Mouse (Mus musculus) CH12.LX (cell line): ENCODE measurements at regions not wholly inside any gene's neighbourhood (a gene's known extent, or its start where the extent isn't known, plus 50 kb on each side); places are given as distances from the start of the nearest gene placed in this dataset.

Experiments used
- BHLHE40 ChIP-seq: IDR thresholded peaks from 2 replicates; pipeline ENCODE4 v1.6.1; 2011; ENCODE audit warnings: mild to moderate bottlenecking, low read depth, low read length, improper control_type of control experiment
- CTCF ChIP-seq, 2 experiments: IDR thresholded peaks in 1 of 2; conservative IDR thresholded peaks in 1 of 2; 2 replicates each; pipeline ENCODE4 v1.5.1; 2011 to 2012; ENCODE audit warnings: low read depth in 2 of 2, low read length in 2 of 2, improper control_type of control experiment in 1 of 2, inconsistent platforms in 1 of 2, mild to moderate bottlenecking in 1 of 2, moderate library complexity in 1 of 2
- ETS1 ChIP-seq: conservative IDR thresholded peaks from 2 replicates; pipeline ENCODE4 v1.6.1; 2012; ENCODE audit warnings: low read depth, mild to moderate bottlenecking, inconsistent platforms, low read length, improper control_type of control experiment, moderate library complexity
- MAZ ChIP-seq: IDR thresholded peaks from 2 replicates; pipeline ENCODE4 v1.6.1; 2012; ENCODE audit warnings: low read depth, mild to moderate bottlenecking, inconsistent platforms, low read length, improper control_type of control experiment, moderate library complexity
- POLR2AphosphoS2 ChIP-seq: IDR thresholded peaks from 2 replicates; pipeline ENCODE4 v1.6.1; 2011; ENCODE audit warnings: low read depth, low read length, improper control_type of control experiment
- TBP ChIP-seq: conservative IDR thresholded peaks from 2 replicates; pipeline ENCODE4 v1.6.1; 2011; ENCODE audit warnings: low read depth, low read length, improper control_type of control experiment
- TCF12 ChIP-seq: IDR thresholded peaks from 2 replicates; pipeline ENCODE4 v1.6.1; 2014; ENCODE audit warnings: low read depth, mild to moderate bottlenecking, inconsistent platforms, low read length, improper control_type of control experiment
- UBTF ChIP-seq: IDR thresholded peaks from 2 replicates; pipeline ENCODE4 v1.6.1; 2012; ENCODE audit warnings: low read depth, mild to moderate bottlenecking, inconsistent platforms, low read length, improper control_type of control experiment, moderate library complexity
- USF1 ChIP-seq: IDR thresholded peaks from 2 replicates; pipeline ENCODE4 v1.6.1; 2014; ENCODE audit warnings: low read depth, mild to moderate bottlenecking, inconsistent platforms, low read length, improper control_type of control experiment
- USF2 ChIP-seq: conservative IDR thresholded peaks from 2 replicates; pipeline ENCODE4 v1.6.1; 2011; ENCODE audit warnings: low read depth, low read length, improper control_type of control experiment
- ZMIZ1 ChIP-seq: IDR thresholded peaks from 2 replicates; pipeline ENCODE4 v1.6.1; 2012; ENCODE audit warnings: low read depth, mild to moderate bottlenecking, inconsistent platforms, low read length, improper control_type of control experiment

GRCm38 (mm10) chr6:147316140-147316539 is 52.2 kb upstream of the Pthlh start:
- TF ChIP-seq UBTF, result no peak
- TF ChIP-seq MAZ, result no peak
- TF ChIP-seq TCF12, result no peak
- no peak for TF ChIP-seq CTCF (conservative IDR thresholded peaks at IDR 0.05 in 1 of 2, IDR thresholded peaks at IDR 0.05 in 1 of 2; ENCODE audit: low read depth in 2 of 2, low read length in 2 of 2)
- TF ChIP-seq USF2, result no peak
- TF ChIP-seq BHLHE40, result no peak
- TF ChIP-seq USF1, result no peak
- no peak for TF ChIP-seq ETS1
- no peak for TF ChIP-seq POLR2AphosphoS2
- no peak for TF ChIP-seq ZMIZ1
- TF ChIP-seq TBP, result no peak
